Mouse (Mus musculus): ENCODE data around the gene Mlip.

The Mlip gene

GRCm38 (mm10) chr9:77278055-77278454, 74.7 kb downstream of the Mlip start:
- TF ChIP-seq GATA4 (IDR thresholded peaks at IDR 0.05; ENCODE audit: insufficient replicate concordance, low read length): no peak

- TF ChIP-seq GATA4 (IDR thresholded peaks at IDR 0.05; ENCODE audit: insufficient replicate concordance, low read length): no peak
Observed at GRCm38 (mm10) chr9:77277270-77277669, 75.5 kb downstream of the Mlip start.

GRCm38 (mm10) chr9:77276451-77277154, 76.2 kb downstream of the Mlip start:
- TF ChIP-seq GATA4 (IDR thresholded peaks at IDR 0.05; ENCODE audit: insufficient replicate concordance, low read length): no peak

- TF ChIP-seq GATA4 (IDR thresholded peaks at IDR 0.05; ENCODE audit: insufficient replicate concordance, low read length): no peak
Observed at GRCm38 (mm10) chr9:77272727-77273126, 80.0 kb downstream of the Mlip start.

- TF ChIP-seq GATA4 (IDR thresholded peaks at IDR 0.05; ENCODE audit: insufficient replicate concordance, low read length): no peak
Observed at GRCm38 (mm10) chr9:77265268-77266017, 87.3 kb downstream of the Mlip start.

GRCm38 (mm10) chr9:77259052-77259451, 93.7 kb downstream of the Mlip start:
- no peak for TF ChIP-seq GATA4 (IDR thresholded peaks at IDR 0.05; ENCODE audit: insufficient replicate concordance, low read length)

GRCm38 (mm10) chr9:77258265-77258664, 94.5 kb downstream of the Mlip start:
- no peak for TF ChIP-seq GATA4 (IDR thresholded peaks at IDR 0.05; ENCODE audit: insufficient replicate concordance, low read length)

GRCm38 (mm10) chr9:77254514-77254913, 98.3 kb downstream of the Mlip start:
- no peak for TF ChIP-seq GATA4 (IDR thresholded peaks at IDR 0.05; ENCODE audit: insufficient replicate concordance, low read length)

- no peak for TF ChIP-seq GATA4 (IDR thresholded peaks at IDR 0.05; ENCODE audit: insufficient replicate concordance, low read length)
Observed at GRCm38 (mm10) chr9:77252761-77253160, 100.0 kb downstream of the Mlip start.

- TF ChIP-seq GATA4 (IDR thresholded peaks at IDR 0.05; ENCODE audit: insufficient replicate concordance, low read length): no peak
Observed at GRCm38 (mm10) chr9:77252134-77252533, 100.6 kb downstream of the Mlip start.

- no peak for TF ChIP-seq GATA4 (IDR thresholded peaks at IDR 0.05; ENCODE audit: insufficient replicate concordance, low read length)
Observed at GRCm38 (mm10) chr9:77251511-77252112, 101.2 kb downstream of the Mlip start.

- TF ChIP-seq GATA4 (IDR thresholded peaks at IDR 0.05; ENCODE audit: insufficient replicate concordance, low read length): no peak
Observed at GRCm38 (mm10) chr9:77198250-77198649, 154.5 kb downstream of the Mlip start.

- TF ChIP-seq GATA4 (IDR thresholded peaks at IDR 0.05; ENCODE audit: insufficient replicate concordance, low read length): no peak
Observed at GRCm38 (mm10) chr9:77179486-77179885, 173.3 kb downstream of the Mlip start.

- TF ChIP-seq GATA4 (IDR thresholded peaks at IDR 0.05; ENCODE audit: insufficient replicate concordance, low read length): no peak
Observed at GRCm38 (mm10) chr9:77175870-77176269, 176.9 kb downstream of the Mlip start.

- TF ChIP-seq GATA4 (IDR thresholded peaks at IDR 0.05; ENCODE audit: insufficient replicate concordance, low read length): no peak
Observed at GRCm38 (mm10) chr9:77172044-77172443, 180.7 kb downstream of the Mlip start.

- no peak for TF ChIP-seq GATA4 (IDR thresholded peaks at IDR 0.05; ENCODE audit: insufficient replicate concordance, low read length)
Observed at GRCm38 (mm10) chr9:77165877-77166276, 186.9 kb downstream of the Mlip start.

Data from liver, adult (tissue).